Comparison of ENCODE assay signal across 32 mouse cellular contexts in genomic region chr1:67010520-67010919, GRCm38 (mm10).
"Had no signal": no experiment of that assay in that cellular context is flagged by ENCODE, and none has a peak within 500 bp of the region (broad histone marks: within the 10 kb centered on the region; RNA-seq: fewer than 3 reads in every experiment).

No protein-coding gene starts in this region.

- H3K4me2 ChIP-seq: limb, embryonic 12.5 days; limb, embryonic 13.5 days; limb, embryonic 15.5 days; liver, embryonic 11.5 days; liver, embryonic 12.5 days; liver, embryonic 13.5 days; liver, embryonic 15.5 days; lung, embryonic 14.5 days; lung, embryonic 15.5 days; midbrain, embryonic 11.5 days; midbrain, embryonic 12.5 days; midbrain, embryonic 13.5 days; midbrain, embryonic 15.5 days; neural tube, embryonic 12.5 days had no signal

- ATAC-seq: liver, embryonic 12.5 days; liver, postnatal 0 days; lung, postnatal 0 days; midbrain, embryonic 13.5 days; midbrain, embryonic 15.5 days; midbrain, embryonic 16.5 days had no signal

- DNase-seq: left cerebral cortex, postnatal 4 days; liver; liver, embryonic 13.5 days; liver, postnatal 0 days; lung, adult 18-20 months; lung, adult 2 months; lung, embryonic 14.5 days; lung, postnatal 10 days; lung, postnatal 14 days; lung, postnatal 36 days; lung, postnatal 4 days; midbrain, embryonic 14.5 days had no signal

- H3K9me3 ChIP-seq: limb, embryonic 10.5 days; limb, embryonic 12.5 days; limb, embryonic 13.5 days; limb, embryonic 15.5 days; liver, embryonic 12.5 days; liver, embryonic 13.5 days; liver, embryonic 15.5 days; lung, embryonic 15.5 days; megakaryocyte, embryonic 14.5 days; midbrain, embryonic 10.5 days; midbrain, embryonic 12.5 days; midbrain, embryonic 13.5 days; midbrain, embryonic 15.5 days; neural tube, embryonic 12.5 days had no signal

- H3K4me3 ChIP-seq: limb, embryonic 10.5 days; limb, embryonic 12.5 days; limb, embryonic 13.5 days; limb, embryonic 15.5 days; liver, embryonic 12.5 days; liver, embryonic 13.5 days; liver, embryonic 15.5 days; lung, embryonic 15.5 days; megakaryocyte, embryonic 14.5 days; midbrain, embryonic 10.5 days; midbrain, embryonic 12.5 days; midbrain, embryonic 13.5 days; midbrain, embryonic 15.5 days; myocyte; neural tube, embryonic 12.5 days had no signal

- H3K27ac ChIP-seq: limb, embryonic 12.5 days; limb, embryonic 13.5 days; limb, embryonic 15.5 days; liver, embryonic 12.5 days; liver, embryonic 13.5 days; liver, embryonic 14.5 days; liver, embryonic 15.5 days; lung, embryonic 15.5 days; macrophage; midbrain, embryonic 10.5 days; midbrain, embryonic 12.5 days; midbrain, embryonic 13.5 days; midbrain, embryonic 15.5 days; neural tube, embryonic 12.5 days had no signal

- H3K9ac ChIP-seq: limb, embryonic 12.5 days; limb, embryonic 13.5 days; limb, embryonic 15.5 days; liver, embryonic 12.5 days; liver, embryonic 13.5 days; liver, embryonic 14.5 days; liver, embryonic 15.5 days; liver, postnatal 0 days; lung, embryonic 14.5 days; lung, embryonic 15.5 days; midbrain, embryonic 12.5 days; midbrain, embryonic 13.5 days; midbrain, embryonic 15.5 days; neural tube, embryonic 12.5 days had no signal

- H3K27me3 ChIP-seq: limb, embryonic 12.5 days; limb, embryonic 13.5 days; limb, embryonic 15.5 days; liver, embryonic 12.5 days; liver, embryonic 13.5 days; liver, embryonic 15.5 days; lung, embryonic 15.5 days; megakaryocyte, embryonic 14.5 days; midbrain, embryonic 12.5 days; midbrain, embryonic 13.5 days; midbrain, embryonic 15.5 days; neural tube, embryonic 12.5 days had no signal

- H3K4me1 ChIP-seq: limb, embryonic 10.5 days; limb, embryonic 12.5 days; limb, embryonic 13.5 days; limb, embryonic 15.5 days; liver, embryonic 12.5 days; liver, embryonic 13.5 days; liver, embryonic 15.5 days; lung, embryonic 15.5 days; megakaryocyte, embryonic 14.5 days; midbrain, embryonic 12.5 days; midbrain, embryonic 13.5 days; midbrain, embryonic 15.5 days; neural tube, embryonic 12.5 days had no signal
